Mouse (Mus musculus) forebrain, embryonic 11.5 days (tissue): ENCODE measurements around the gene Trim11. TPM values are rescaled to one million over a fixed set of nuclear protein-coding genes. Genes with fewer than 3 reads are reported as not detected.

Source experiments
- ATAC-seq: fragments of 200-750 bp; cut with Nextera tagmentation; replicated peaks from 2 replicates; pipeline ENCODE4 v1.8.0; 2017; ENCODE audit warnings: moderate TSS enrichment; ENCODE audit not compliant: low FRiP score
- DNase-seq: peaks from one replicate; pipeline ENCODE4 v3.0.0-alpha.2; 2017; ENCODE audit warnings: low spot score
- H3K27ac ChIP-seq: fragments of 300-500 bp; sonication (generic); 2 replicates; pipeline ENCODE4 v1.5.1; 2014; ENCODE audit warnings: low read depth, low read length
- H3K27me3 ChIP-seq: fragments of 300-500 bp; sonication (generic); 2 replicates; pipeline ENCODE4 v1.6.1; 2014; ENCODE audit warnings: mild to moderate bottlenecking, low read length, mixed read lengths; ENCODE audit not compliant: control insufficient read depth, insufficient read depth
- H3K36me3 ChIP-seq: fragments of 300-500 bp; sonication (generic); 2 replicates; pipeline ENCODE4 v1.6.1; 2014; ENCODE audit warnings: mild to moderate bottlenecking, low read length, moderate library complexity, mixed read lengths; ENCODE audit not compliant: control insufficient read depth, insufficient read depth
- H3K4me1 ChIP-seq: fragments of 300-500 bp; sonication (generic); replicated peaks from 2 replicates; pipeline ENCODE4 v1.6.1; 2014; ENCODE audit warnings: low read length, mixed read lengths; ENCODE audit not compliant: control insufficient read depth, insufficient read depth
- H3K4me2 ChIP-seq: fragments of 300-500 bp; sonication (generic); 2 replicates; pipeline ENCODE4 v1.6.1; 2014; ENCODE audit warnings: low read depth, mild to moderate bottlenecking, low read length, moderate library complexity, mixed read lengths; ENCODE audit not compliant: severe bottlenecking
- H3K4me3 ChIP-seq: fragments of 300-500 bp; sonication (generic); 2 replicates; pipeline ENCODE4 v1.5.1; 2014; ENCODE audit warnings: low read depth, low read length
- H3K9ac ChIP-seq: fragments of 300-500 bp; sonication (generic); 2 replicates; pipeline ENCODE4 v1.6.1; 2014; ENCODE audit warnings: low read length
- H3K9me3 ChIP-seq: fragments of 300-500 bp; sonication (generic); 2 replicates; pipeline ENCODE4 v1.6.1; 2016; ENCODE audit warnings: low read length, mixed read lengths; ENCODE audit not compliant: control insufficient read depth
- WGBS: fragments of 180-500 bp; shearing (Covaris S2); extraction: QIAGEN DNeasy Blood & Tissue Kit; methylation state at CpG from one replicate; pipeline ENCODE4 v1.1.7; 2014; 5-methylcytosine and 5-hydroxymethylcytosine counted together
- polyA plus RNA-seq: library from polyadenylated mRNA; unstranded; fragments of >200 nt; fragmentation: Nextera tagmentation; extraction: Ambion mirVana; gene quantifications from 2 replicates; pipeline ENCODE4 v1.2.1, GENCODE M21; 2014

Trim11 gene
- polyA plus RNA-seq, 1 experiment from 2014 or later: 17.3 TPM

- peaks cover 14% of the 10 kb centered on the region; the same call in 1 of the 2 replicates for H3K4me1 ChIP-seq
Measured at GRCm38 (mm10) chr11:58979661-58980060, 1.8 kb downstream of the Trim11 start.

GRCm38 (mm10) chr11:58980381-58980990, 2.6 kb downstream of the Trim11 start:
- Histone ChIP-seq H3K36me3 (no peaks in the 10 kb centered on the region; the same call in 1 of the 2 replicates), H3K4me2 (no peak overlapping the region)
- WGBS: 70% methylated on average over 5 of the region's 5 CpGs

More at GRCm38 (mm10) chr11:58979661-58980060, 1.8 kb downstream of the Trim11 start:
- no peak overlapping the region; the same call in 1 of the 2 replicates for H3K9ac ChIP-seq
- DNase-seq: no peak
- no peak for ATAC-seq
- no peaks in the 10 kb centered on the region; the same call in 1 of the 2 replicates for H3K36me3 ChIP-seq
- H3K4me3 ChIP-seq: no peak overlapping the region
- 83% methylated on average over 7 of the region's 7 CpGs for WGBS
- no peak overlapping the region for H3K27ac ChIP-seq
- peak overlapping the region; percentile 96 for H3K4me2 ChIP-seq
- no peaks in the 10 kb centered on the region for H3K9me3 ChIP-seq
- no peaks in the 10 kb centered on the region for H3K27me3 ChIP-seq

GRCm38 (mm10) chr11:58981541-58982447, 3.9 kb downstream of the Trim11 start:
- H3K27ac ChIP-seq: no peak overlapping the region
- peaks cover 2% of the 10 kb centered on the region; the same call in 1 of the 2 replicates for H3K36me3 ChIP-seq
- H3K9me3 ChIP-seq: no peaks in the 10 kb centered on the region
- ATAC-seq (no peak), DNase-seq (no peak)
- no peak overlapping the region for H3K9ac ChIP-seq
- H3K4me1 ChIP-seq: peaks cover 14% of the 10 kb centered on the region; the same call in 1 of the 2 replicates
- no peak overlapping the region for H3K4me2 ChIP-seq
- 55% methylated on average over 14 of the region's 14 CpGs for WGBS
- H3K27me3 ChIP-seq: no peaks in the 10 kb centered on the region
- H3K4me3 ChIP-seq: no peak overlapping the region

More at GRCm38 (mm10) chr11:58980381-58980990, 2.6 kb downstream of the Trim11 start:
- no peak overlapping the region for H3K4me3 ChIP-seq
- DNase-seq (no peak), ATAC-seq (no peak)
- H3K4me1 ChIP-seq: peaks cover 14% of the 10 kb centered on the region; the same call in 1 of the 2 replicates
- H3K27me3 ChIP-seq: no peaks in the 10 kb centered on the region
- no peak overlapping the region for H3K27ac ChIP-seq
- no peak overlapping the region for H3K9ac ChIP-seq
- no peaks in the 10 kb centered on the region for H3K9me3 ChIP-seq

GRCm38 (mm10) chr11:58982471-58983097, 4.7 kb downstream of the Trim11 start:
- no peak overlapping the region for H3K27ac ChIP-seq
- H3K27me3 ChIP-seq: no peaks in the 10 kb centered on the region
- no peak overlapping the region for H3K9ac ChIP-seq
- H3K4me3 ChIP-seq: no peak overlapping the region
- H3K9me3 ChIP-seq: no peaks in the 10 kb centered on the region
- no peak overlapping the region for H3K4me2 ChIP-seq
- ATAC-seq (no peak), DNase-seq (no peak)
- peaks cover 11% of the 10 kb centered on the region; the same call in 1 of the 2 replicates for H3K4me1 ChIP-seq
- WGBS: 89% methylated on average over 18 of the region's 18 CpGs
- H3K36me3 ChIP-seq: peaks cover 2% of the 10 kb centered on the region; the same call in 1 of the 2 replicates

- H3K4me3 ChIP-seq: no peak overlapping the region
- no peak overlapping the region for H3K9ac ChIP-seq
- H3K4me1 ChIP-seq: peaks cover 10% of the 10 kb centered on the region; the same call in 1 of the 2 replicates
- ATAC-seq (no peak), DNase-seq (no peak)
- H3K4me2 ChIP-seq: no peak overlapping the region
- H3K27me3 ChIP-seq: no peaks in the 10 kb centered on the region
- H3K9me3 ChIP-seq: no peaks in the 10 kb centered on the region
- H3K36me3 ChIP-seq: peaks cover 2% of the 10 kb centered on the region; the same call in 1 of the 2 replicates
- WGBS: 93% methylated on average over 6 of the region's 6 CpGs
- H3K27ac ChIP-seq: no peak overlapping the region
Measured at GRCm38 (mm10) chr11:58983691-58984341, 5.9 kb downstream of the Trim11 start.

- no peak overlapping the region for H3K27ac ChIP-seq
- no peak overlapping the region for H3K4me3 ChIP-seq
- peaks cover 2% of the 10 kb centered on the region for H3K36me3 ChIP-seq
- DNase-seq: no peak
- H3K9me3 ChIP-seq: no peaks in the 10 kb centered on the region
- WGBS: 90% methylated on average over 7 of the region's 7 CpGs
- H3K27me3 ChIP-seq: no peaks in the 10 kb centered on the region
- no peak overlapping the region for H3K4me2 ChIP-seq
- no peak for ATAC-seq
- no peak overlapping the region for H3K9ac ChIP-seq
- peaks cover 2% of the 10 kb centered on the region; the same call in 1 of the 2 replicates for H3K4me1 ChIP-seq
Measured at GRCm38 (mm10) chr11:58984657-58985056, 6.8 kb downstream of the Trim11 start.

- Histone ChIP-seq H3K4me1 (no peaks in the 10 kb centered on the region; the same call in 1 of the 2 replicates), H3K9me3 (no peaks in the 10 kb centered on the region), H3K4me3 (no peak overlapping the region), H3K4me2 (no peak overlapping the region), H3K9ac (no peak overlapping the region), H3K36me3 (peaks cover 2% of the 10 kb centered on the region), H3K27ac (no peak overlapping the region), H3K27me3 (no peaks in the 10 kb centered on the region)
- WGBS: 92% methylated on average over 3 of the region's 3 CpGs
- DNase-seq (no peak), ATAC-seq (no peak)
Measured at GRCm38 (mm10) chr11:58985299-58985917, 7.5 kb downstream of the Trim11 start.
